ENCODE assay signal across 8 mouse cellular contexts in the genomic region with DNA sequence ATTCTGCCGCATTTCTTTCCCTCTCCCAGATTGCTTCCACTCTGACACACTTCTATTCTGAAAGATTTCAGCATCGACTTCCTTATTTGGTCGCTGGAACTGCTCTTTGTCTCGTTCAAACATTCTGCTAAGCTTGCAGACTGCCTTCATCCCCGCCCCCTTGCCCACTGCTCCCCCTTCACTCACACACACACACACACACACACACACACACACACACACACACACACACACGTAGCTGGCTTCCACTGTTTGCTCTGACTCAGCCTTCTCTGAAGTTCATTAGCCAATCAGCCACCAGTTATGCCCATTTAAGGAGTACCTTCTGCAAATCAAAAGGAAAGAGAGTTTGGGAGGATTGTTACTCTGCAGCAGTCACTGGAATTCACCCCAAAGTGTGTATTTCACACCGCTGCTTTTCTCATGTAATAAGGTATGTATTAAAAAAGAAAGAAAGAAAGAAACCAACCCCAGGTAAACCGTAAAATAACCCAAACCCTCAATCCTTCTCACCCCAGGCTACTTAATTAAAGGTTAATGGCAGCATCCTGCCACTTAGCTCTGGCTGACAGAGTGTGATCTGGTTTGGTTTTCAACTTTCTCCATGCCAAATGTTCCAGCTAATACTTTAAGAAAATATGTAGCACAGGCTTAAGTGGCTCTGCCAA.
DNase-seq lines count a peak whose midpoint lies in the region; ATAC-seq and TF ChIP-seq lines count a peak whose summit lies in the region.

No protein-coding gene starts in this region.

- H3K27ac ChIP-seq in embryonic facial prominence, embryonic 15.5 days (replicated peaks) = peak overlapping the region; percentile 95
- peak overlapping the region; percentile 94 for H3K27ac ChIP-seq in kidney, adult 2 months (ENCODE audit: insufficient read depth, low read depth, low read length)
- H3K27ac ChIP-seq in limb, embryonic 10.5 days = peak overlapping the region; percentile 88
- H3K27ac ChIP-seq in midbrain, embryonic 10.5 days (replicated peaks) = peak overlapping the region; percentile 82

- peak overlapping the region; percentile 28 for H3K4me2 ChIP-seq in embryonic facial prominence, embryonic 15.5 days (replicated peaks)

- H3K4me1 ChIP-seq in embryonic facial prominence, embryonic 15.5 days = peaks cover 19% of the 10 kb centered on the region
- H3K4me1 ChIP-seq in kidney, adult 2 months (ENCODE audit: control insufficient read depth, insufficient read depth, low read length) = peaks cover 11% of the 10 kb centered on the region; the same call in 1 of the 2 replicates
- peaks cover 39% of the 10 kb centered on the region for H3K4me1 ChIP-seq in limb, embryonic 10.5 days
- H3K4me1 ChIP-seq in midbrain, embryonic 10.5 days = peaks cover 29% of the 10 kb centered on the region

- no peaks in the 10 kb centered on the region for H3K27me3 ChIP-seq in embryonic facial prominence, embryonic 15.5 days
- no peaks in the 10 kb centered on the region for H3K27me3 ChIP-seq in kidney, adult 2 months (replicated peaks; ENCODE audit: control insufficient read depth, insufficient read depth, low read length)
- H3K27me3 ChIP-seq in limb, embryonic 10.5 days (ENCODE audit: low read depth, poor library complexity, severe bottlenecking) = no peaks in the 10 kb centered on the region
- H3K27me3 ChIP-seq in midbrain, embryonic 10.5 days (ENCODE audit: low read depth, poor library complexity, severe bottlenecking) = no peaks in the 10 kb centered on the region

- no peak for TF ChIP-seq CTCF in kidney, adult 2 months (conservative IDR thresholded peaks at IDR 0.05; ENCODE audit: insufficient read depth, insufficient read length, low read depth, low read length)

- H3K9ac ChIP-seq in embryonic facial prominence, embryonic 15.5 days = no peak overlapping the region

- peak; percentile 64 to 74 for DNase-seq in heart, adult 9 months (ENCODE audit: low spot score in 2 of 2)
- peak; percentile 92 for DNase-seq in kidney, adult 2 months
- DNase-seq in limb, embryonic 10.5 days (ENCODE audit: low spot score) = peak; percentile 81
- DNase-seq in midbrain, embryonic 10.5 days (ENCODE audit: low spot score) = peak; percentile 71
- DNase-seq in spleen, postnatal 36 days (ENCODE audit: low spot score in 2 of 2) = peak; percentile 38 to 50
- no peak for DNase-seq in cerebellum, adult 9-11 months

- TF ChIP-seq POLR2A in kidney, adult 2 months (IDR thresholded peaks at IDR 0.05; ENCODE audit: low read depth, low read length) = no peak

- no peaks in the 10 kb centered on the region for H3K9me3 ChIP-seq in embryonic facial prominence, embryonic 15.5 days (replicated peaks)
- H3K9me3 ChIP-seq in limb, embryonic 10.5 days (replicated peaks) = no peaks in the 10 kb centered on the region
- peaks cover 5% of the 10 kb centered on the region; the same call in 1 of the 2 replicates for H3K9me3 ChIP-seq in midbrain, embryonic 10.5 days (replicated peaks)

- WGBS in embryonic facial prominence, embryonic 15.5 days = 6% methylated on average over 8 of the region's 8 CpGs
- 11% methylated on average over 8 of the region's 8 CpGs for WGBS in kidney, adult 2 months
- 15% methylated on average over 8 of the region's 8 CpGs for WGBS in limb, embryonic 10.5 days
- 22% methylated on average over 8 of the region's 8 CpGs for WGBS in midbrain, embryonic 10.5 days

- H3K4me3 ChIP-seq in embryonic facial prominence, embryonic 15.5 days (replicated peaks) = no peak overlapping the region
- H3K4me3 ChIP-seq in kidney, adult 2 months (ENCODE audit: insufficient read depth, low read depth, low read length) = peak overlapping the region; percentile 15; the same call in 1 of the 2 replicates
- H3K4me3 ChIP-seq in limb, embryonic 10.5 days = peak overlapping the region; percentile 20; the same call in 1 of the 2 replicates
- H3K4me3 ChIP-seq in midbrain, embryonic 10.5 days = no peak overlapping the region

- H3K36me3 ChIP-seq in embryonic facial prominence, embryonic 15.5 days = no peaks in the 10 kb centered on the region; the same call in 1 of the 2 replicates
- H3K36me3 ChIP-seq in kidney, adult 2 months (ENCODE audit: control insufficient read depth, insufficient read depth, low read length) = no peaks in the 10 kb centered on the region
- H3K36me3 ChIP-seq in limb, embryonic 10.5 days = no peaks in the 10 kb centered on the region
- H3K36me3 ChIP-seq in midbrain, embryonic 10.5 days = no peaks in the 10 kb centered on the region

- ATAC-seq in activated CD4-positive, CD25-positive, alpha-beta regulatory T cell, adult 4 months = peak; percentile 87
- peak; percentile 80 for ATAC-seq in embryonic facial prominence, embryonic 15.5 days (ENCODE audit: insufficient number of reproducible peaks, low FRiP score, low TSS enrichment, low read depth)

Comparison
In these comparisons a context has a peak if more than half of its experiments do, and no peak if none do; other contexts are left out.
1. H3K4me3 ChIP-seq: peak in kidney, adult 2 months (single experiment) and limb, embryonic 10.5 days (single experiment); none in embryonic facial prominence, embryonic 15.5 days (single experiment) and midbrain, embryonic 10.5 days (single experiment).
2. Peak in every context shown above with its lines, with median percentiles within 50 percentile points of each other: H3K27ac ChIP-seq.